Mouse (Mus musculus) ES-E14 (cell line): ENCODE data around the gene Tescl. TPM values are rescaled to one million over a fixed set of nuclear protein-coding genes. Genes with fewer than 3 reads are reported as not detected.

Experiments
- DNase-seq: peaks from one replicate; pipeline ENCODE4 v3.0.0-alpha.2; 2013; ENCODE audit warnings: low read depth, low spot score
- H3K27ac ChIP-seq: 2 replicates; pipeline ENCODE4 v1.5.1; 2012; ENCODE audit warnings: low read depth, mild to moderate bottlenecking, low read length, moderate library complexity, mixed read lengths; ENCODE audit not compliant: poor library complexity, insufficient read depth, severe bottlenecking
- H3K36me3 ChIP-seq: 2 replicates; pipeline ENCODE4 v1.6.1; 2012; ENCODE audit warnings: mild to moderate bottlenecking, low read length, moderate library complexity, mixed read lengths; ENCODE audit not compliant: control insufficient read depth, poor library complexity, insufficient read depth, severe bottlenecking
- H3K4me1 ChIP-seq, 2 experiments: fragments of 150-350 bp in 1 of 2; sonication (generic) in 1 of 2; 2 replicates each; pipeline ENCODE4 v1.6.1; 2012; ENCODE audit warnings: low read length in 2 of 2, mild to moderate bottlenecking in 1 of 2, mixed read lengths in 1 of 2; ENCODE audit not compliant: control insufficient read depth in 2 of 2, insufficient read depth in 2 of 2, poor library complexity in 1 of 2
- H3K4me3 ChIP-seq, 2 experiments: fragments of 150-350 bp in 1 of 2; sonication (generic) in 1 of 2; 2 replicates each; pipeline ENCODE4 v1.5.1; 2012; ENCODE audit warnings: low read length in 2 of 2, low read depth in 1 of 2, mild to moderate bottlenecking in 1 of 2, mixed read lengths in 1 of 2; ENCODE audit not compliant: insufficient read depth in 1 of 2, poor library complexity in 1 of 2, severe bottlenecking in 1 of 2
- H3K9ac ChIP-seq: 2 replicates; pipeline ENCODE4 v1.6.1; 2012; ENCODE audit warnings: low read depth, mild to moderate bottlenecking, low read length, mixed read lengths; ENCODE audit not compliant: poor library complexity, insufficient read depth, severe bottlenecking
- H3K9me3 ChIP-seq: fragments of 150-350 bp; sonication (generic); 2 replicates; pipeline ENCODE4 v1.6.1; 2012; ENCODE audit warnings: low read depth, mild to moderate bottlenecking, low read length; ENCODE audit not compliant: control insufficient read depth, insufficient read depth
- CHD2 ChIP-seq: IDR thresholded peaks from 2 replicates; pipeline ENCODE4 v1.6.1; 2014; ENCODE audit warnings: mild to moderate bottlenecking, low read depth, low read length, inconsistent platforms
- HCFC1 ChIP-seq: IDR thresholded peaks from 2 replicates; pipeline ENCODE4 v1.6.1; 2012; ENCODE audit warnings: low read length, inconsistent platforms, borderline replicate concordance; ENCODE audit not compliant: insufficient read depth
- MAFK ChIP-seq: IDR thresholded peaks from 2 replicates; pipeline ENCODE4 v1.6.1; 2014; ENCODE audit warnings: mild to moderate bottlenecking, low read depth, low read length, inconsistent platforms; ENCODE audit not compliant: insufficient read depth
- ZC3H11A ChIP-seq: IDR thresholded peaks from 2 replicates; pipeline ENCODE4 v1.6.1; 2012; ENCODE audit warnings: low read depth, mild to moderate bottlenecking, inconsistent platforms, low read length, borderline replicate concordance
- ZNF384 ChIP-seq: IDR thresholded peaks from 2 replicates; pipeline ENCODE4 v1.6.1; 2012; ENCODE audit warnings: low read depth, low read length, inconsistent platforms
- in situ Hi-C, 2 experiments: fragments of 600-800 bp; cut with MboI; formaldehyde crosslinking; loops; one replicate each; pipeline ENCODE4 v1.15.1; 2025; ENCODE audit warnings: low sequenced_read_pairs in 2 of 2, inconsistent platforms in 1 of 2; ENCODE audit not compliant: unreplicated experiment in 2 of 2
- total RNA-seq: library from RNA; depleted of rRNA; stranded (reverse); fragments of 300-350 nt; gene quantifications from 2 replicates; pipeline ENCODE4 v1.2.3, GENCODE M21; 2012

Gene Tescl
- total RNA-seq, 1 experiment, result 2.4 TPM

- Histone ChIP-seq H3K9me3 (no peaks in the 10 kb centered on the region), H3K27ac (no peak overlapping the region), H3K4me3 (no peak overlapping the region), H3K4me1 (peaks cover 0 to 26% of the 10 kb centered on the region in 2 experiments; a peak in 2 of 4 replicates), H3K9ac (no peak overlapping the region), H3K36me3 (no peaks in the 10 kb centered on the region)
- no peak for DNase-seq
- TF ChIP-seq ZC3H11A (no peak), CHD2 (no peak), HCFC1 (no peak), ZNF384 (no peak), MAFK (no peak)
- in situ Hi-C loops, result loop anchor here (25.0 kb wide), 1 partner anchor 410 kb away; the partner anchor contains the start of genes Vmn1r180 (in 2 of the 2) and Vmn1r181 (in 2 of the 2)
These were observed 39.0 kb upstream of the Tescl start for GRCm38 (mm10) chr7:24372786-24373185.

GRCm38 (mm10) chr7:24372300-24372699 is 38.6 kb upstream of the Tescl start:
- Histone ChIP-seq H3K9me3 (no peaks in the 10 kb centered on the region), H3K4me1 (peaks cover 0 to 26% of the 10 kb centered on the region in 2 experiments; a peak in 2 of 4 replicates), H3K27ac (no peak overlapping the region), H3K4me3 (no peak overlapping the region), H3K36me3 (no peaks in the 10 kb centered on the region), H3K9ac (no peak overlapping the region)
- TF ChIP-seq ZNF384 (no peak), CHD2 (no peak), HCFC1 (no peak), MAFK (no peak), ZC3H11A (no peak)
- DNase-seq, result no peak
- in situ Hi-C loops, result loop anchor here (25.0 kb wide), 1 partner anchor 410 kb away; the partner anchor contains the start of genes Vmn1r180 (in 2 of the 2) and Vmn1r181 (in 2 of the 2)

GRCm38 (mm10) chr7:24371809-24372145 is 38.0 kb upstream of the Tescl start:
- H3K27ac ChIP-seq, result no peak overlapping the region
- DNase-seq, result no peak
- no peaks in the 10 kb centered on the region for H3K36me3 ChIP-seq
- H3K9me3 ChIP-seq, result no peaks in the 10 kb centered on the region
- no peak for TF ChIP-seq ZNF384
- no peak for TF ChIP-seq CHD2
- TF ChIP-seq ZC3H11A, result no peak
- TF ChIP-seq HCFC1, result no peak
- no peak for TF ChIP-seq MAFK
- peaks cover 0 to 25% of the 10 kb centered on the region in 2 experiments; a peak in 2 of 4 replicates for H3K4me1 ChIP-seq
- no peak overlapping the region for H3K9ac ChIP-seq
- H3K4me3 ChIP-seq, result no peak overlapping the region
- in situ Hi-C loops, result loop anchor here (25.0 kb wide), 1 partner anchor 409 kb away; the partner anchor contains the start of genes Vmn1r180 (in 2 of the 2) and Vmn1r181 (in 2 of the 2)

DNA sequence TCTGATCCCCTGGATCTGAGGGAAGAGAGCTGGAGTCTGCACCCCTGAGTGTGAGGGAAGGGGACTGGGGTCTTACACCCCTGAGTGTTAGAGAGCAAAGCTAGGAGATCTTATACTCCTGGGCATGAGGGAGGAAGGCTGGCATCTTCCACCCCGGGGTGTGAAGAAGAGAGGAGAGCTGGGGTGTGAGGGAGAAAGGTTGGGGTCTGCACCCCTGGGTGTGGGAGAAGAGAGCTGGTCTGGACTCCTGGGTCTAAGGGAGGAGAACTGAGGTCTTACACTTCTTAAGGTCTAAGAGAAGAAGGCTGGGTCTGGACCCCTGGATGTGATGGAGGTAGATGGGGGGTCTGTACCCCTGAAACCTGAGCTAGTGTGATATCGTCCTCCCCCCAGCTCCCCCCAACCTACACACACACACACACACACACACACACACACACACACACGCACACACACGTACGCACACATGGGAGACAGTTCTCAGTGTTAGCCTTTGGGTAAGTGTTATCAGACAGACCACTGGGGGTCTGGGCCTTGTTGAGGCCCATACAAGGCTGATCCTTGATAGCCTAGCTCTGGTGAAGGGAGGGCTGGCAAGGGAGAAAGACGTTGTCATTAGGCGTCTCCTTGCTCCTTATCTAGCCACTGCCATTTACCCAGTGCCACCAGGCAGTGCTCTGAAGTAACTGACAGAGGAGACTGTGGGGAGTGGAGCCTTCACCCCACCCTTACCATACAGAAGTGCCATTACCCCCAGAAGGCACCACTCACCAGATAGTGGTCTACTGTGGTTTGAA is 37.5 kb upstream of the Tescl start:
- DNase-seq, result no peak
- H3K4me3 ChIP-seq, result no peak overlapping the region
- H3K36me3 ChIP-seq, result no peaks in the 10 kb centered on the region
- peaks cover 0 to 21% of the 10 kb centered on the region in 2 experiments; a peak in 2 of 4 replicates for H3K4me1 ChIP-seq
- no peaks in the 10 kb centered on the region for H3K9me3 ChIP-seq
- in situ Hi-C loops, result loop anchor here (25.0 kb wide), 1 partner anchor 409 kb away; the partner anchor contains the start of genes Vmn1r180 (in 2 of the 2) and Vmn1r181 (in 2 of the 2)
- TF ChIP-seq CHD2 (no peak), ZNF384 (no peak)
- H3K27ac ChIP-seq, result no peak overlapping the region
- no peak overlapping the region for H3K9ac ChIP-seq
